Mouse (Mus musculus): ENCODE measurements at regions not wholly inside any gene's neighbourhood (a gene's known extent, or its start where the extent isn't known, plus 50 kb on each side); places are given as distances from the start of the nearest gene placed in this dataset.

- Histone ChIP-seq H3K4me1 (ENCODE audit: control insufficient read depth, insufficient read depth, low read length) (no peaks in the 10 kb centered on the region), H3K36me3 (ENCODE audit: control insufficient read depth, insufficient read depth, low read length) (no peaks in the 10 kb centered on the region), H3K27ac (no peak overlapping the region), H3K9ac (ENCODE audit: low read depth, low read length) (no peak overlapping the region), H3K27me3 (ENCODE audit: control insufficient read depth, insufficient read depth, low read length) (no peaks in the 10 kb centered on the region), H3K4me3 (no peak overlapping the region), H3K79me2 (replicated peaks; ENCODE audit: control insufficient read depth, insufficient read depth, low read length) (no peaks in the 10 kb centered on the region)
- WGBS, result 74% methylated on average over 11 of the region's 11 CpGs
- no peak for DNase-seq
- TF ChIP-seq EP300 (IDR thresholded peaks at IDR 0.05; ENCODE audit: insufficient read depth, low read depth, low read length) (no peak), CTCF (IDR thresholded peaks at IDR 0.05) (no peak), POLR2A (IDR thresholded peaks at IDR 0.05; ENCODE audit: insufficient read depth, low read depth, low read length) (no peak)
- intact Hi-C loops (cut with DNase I), result no loop called here
Measured at GRCm38 (mm10) chr5:73891606-73892005, 176.6 kb downstream of the Usp46 start.

GRCm38 (mm10) chr5:73892440-73893225 lies 175.6 kb downstream of the Usp46 start:
- Histone ChIP-seq H3K27me3 (ENCODE audit: control insufficient read depth, insufficient read depth, low read length) (no peaks in the 10 kb centered on the region), H3K9ac (ENCODE audit: low read depth, low read length) (no peak overlapping the region), H3K4me1 (ENCODE audit: control insufficient read depth, insufficient read depth, low read length) (no peaks in the 10 kb centered on the region), H3K27ac (no peak overlapping the region), H3K79me2 (replicated peaks; ENCODE audit: control insufficient read depth, insufficient read depth, low read length) (no peaks in the 10 kb centered on the region), H3K36me3 (ENCODE audit: control insufficient read depth, insufficient read depth, low read length) (no peaks in the 10 kb centered on the region), H3K4me3 (no peak overlapping the region)
- WGBS, result 54% methylated on average over 4 of the region's 4 CpGs
- no peak for DNase-seq
- intact Hi-C loops (cut with DNase I), result no loop called here
- no peak for TF ChIP-seq CTCF (IDR thresholded peaks at IDR 0.05)
- no peak for TF ChIP-seq EP300 (IDR thresholded peaks at IDR 0.05; ENCODE audit: insufficient read depth, low read depth, low read length)
- TF ChIP-seq POLR2A (IDR thresholded peaks at IDR 0.05; ENCODE audit: insufficient read depth, low read depth, low read length), result no peak

- Histone ChIP-seq H3K36me3 (ENCODE audit: control insufficient read depth, insufficient read depth, low read length) (no peaks in the 10 kb centered on the region), H3K79me2 (replicated peaks; ENCODE audit: control insufficient read depth, insufficient read depth, low read length) (no peaks in the 10 kb centered on the region), H3K9ac (ENCODE audit: low read depth, low read length) (no peak overlapping the region), H3K27me3 (ENCODE audit: control insufficient read depth, insufficient read depth, low read length) (no peaks in the 10 kb centered on the region), H3K4me3 (no peak overlapping the region), H3K27ac (no peak overlapping the region), H3K4me1 (ENCODE audit: control insufficient read depth, insufficient read depth, low read length) (no peaks in the 10 kb centered on the region)
- 82% methylated on average over 5 of the region's 5 CpGs for WGBS
- no peak for DNase-seq
- intact Hi-C loops (cut with DNase I), result no loop called here
- TF ChIP-seq EP300 (IDR thresholded peaks at IDR 0.05; ENCODE audit: insufficient read depth, low read depth, low read length) (no peak), POLR2A (IDR thresholded peaks at IDR 0.05; ENCODE audit: insufficient read depth, low read depth, low read length) (no peak), CTCF (IDR thresholded peaks at IDR 0.05) (no peak)
Measured at GRCm38 (mm10) chr5:73895186-73895585, 173.0 kb downstream of the Usp46 start.

GRCm38 (mm10) chr5:73896785-73897184 lies 171.4 kb downstream of the Usp46 start:
- Histone ChIP-seq H3K4me3 (no peak overlapping the region), H3K9ac (ENCODE audit: low read depth, low read length) (no peak overlapping the region), H3K4me1 (ENCODE audit: control insufficient read depth, insufficient read depth, low read length) (no peaks in the 10 kb centered on the region), H3K79me2 (replicated peaks; ENCODE audit: control insufficient read depth, insufficient read depth, low read length) (no peaks in the 10 kb centered on the region), H3K27ac (no peak overlapping the region), H3K27me3 (ENCODE audit: control insufficient read depth, insufficient read depth, low read length) (no peaks in the 10 kb centered on the region), H3K36me3 (ENCODE audit: control insufficient read depth, insufficient read depth, low read length) (no peaks in the 10 kb centered on the region)
- no peak for DNase-seq
- TF ChIP-seq EP300 (IDR thresholded peaks at IDR 0.05; ENCODE audit: insufficient read depth, low read depth, low read length) (no peak), CTCF (IDR thresholded peaks at IDR 0.05) (no peak), POLR2A (IDR thresholded peaks at IDR 0.05; ENCODE audit: insufficient read depth, low read depth, low read length) (no peak)
- intact Hi-C loops (cut with DNase I), result no loop called here
- WGBS, result 97% methylated on average over 1 of the region's 1 CpGs

DNA sequence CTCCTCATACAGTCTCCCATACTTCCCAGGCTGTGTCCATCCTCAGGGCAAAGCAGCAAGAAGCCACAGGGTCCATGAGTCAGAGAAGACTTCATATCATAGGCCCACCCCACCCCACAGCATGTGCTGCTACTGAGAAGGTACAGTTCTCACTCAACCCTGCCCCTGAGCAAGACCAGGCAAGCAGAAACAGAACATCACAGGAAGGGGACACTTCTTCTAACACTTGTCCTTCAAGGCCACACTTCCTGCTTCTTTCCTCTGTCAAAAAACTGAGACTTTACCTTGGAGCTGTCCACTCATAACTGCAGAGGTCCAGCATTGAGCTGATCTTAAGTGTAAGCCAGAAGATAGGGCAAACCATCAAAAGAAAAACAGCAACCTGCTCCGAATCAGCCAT lies 166.6 kb downstream of the Usp46 start:
- no peaks in the 10 kb centered on the region for H3K79me2 ChIP-seq (replicated peaks; ENCODE audit: control insufficient read depth, insufficient read depth, low read length)
- no peak for DNase-seq
- no peaks in the 10 kb centered on the region for H3K36me3 ChIP-seq (ENCODE audit: control insufficient read depth, insufficient read depth, low read length)
- H3K27ac ChIP-seq, result no peak overlapping the region
- intact Hi-C loops (cut with DNase I), result no loop called here
- H3K27me3 ChIP-seq (ENCODE audit: control insufficient read depth, insufficient read depth, low read length), result no peaks in the 10 kb centered on the region
- H3K4me3 ChIP-seq, result no peak overlapping the region
- no peak for TF ChIP-seq CTCF (IDR thresholded peaks at IDR 0.05)
- no peak for TF ChIP-seq EP300 (IDR thresholded peaks at IDR 0.05; ENCODE audit: insufficient read depth, low read depth, low read length)
- no peak for TF ChIP-seq POLR2A (IDR thresholded peaks at IDR 0.05; ENCODE audit: insufficient read depth, low read depth, low read length)
- WGBS, result 71% methylated on average over 1 of the region's 1 CpGs
- H3K9ac ChIP-seq (ENCODE audit: low read depth, low read length), result no peak overlapping the region
- H3K4me1 ChIP-seq (ENCODE audit: control insufficient read depth, insufficient read depth, low read length), result no peaks in the 10 kb centered on the region

DNA sequence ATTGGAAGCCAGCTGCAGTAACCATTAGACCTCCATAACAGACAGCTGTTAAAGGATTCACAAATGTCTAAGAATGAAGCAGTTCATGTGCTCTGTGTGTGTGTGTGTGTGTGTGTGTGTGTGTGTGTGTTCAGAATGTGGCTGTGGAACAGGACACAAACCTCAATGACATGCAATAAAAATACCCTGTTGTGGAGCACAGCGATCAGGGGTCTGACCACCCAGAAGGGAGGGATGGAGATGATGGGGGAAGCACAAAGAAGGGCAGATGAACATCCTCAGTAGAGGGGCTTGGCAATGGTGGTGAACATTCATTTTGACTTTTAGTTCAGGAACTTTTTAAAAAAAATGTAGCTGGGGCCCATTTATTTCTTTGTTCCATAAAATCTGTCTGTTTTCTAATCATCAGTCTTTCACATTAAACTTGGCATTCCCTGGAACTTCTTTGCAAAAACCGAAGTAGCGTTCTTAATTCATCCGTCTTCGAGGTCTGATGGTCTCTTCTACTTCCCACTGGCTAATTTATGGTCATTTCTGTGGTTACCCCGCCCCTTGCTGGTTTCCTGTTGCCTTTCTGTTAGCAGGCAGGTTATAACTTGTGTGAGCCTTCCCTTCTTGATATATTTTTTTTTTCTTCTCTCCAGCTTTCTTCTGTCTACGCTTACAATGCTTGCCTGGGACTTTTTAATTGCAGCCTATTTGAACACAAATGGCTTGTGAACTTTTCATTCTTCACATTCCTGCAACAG lies 165.6 kb downstream of the Usp46 start:
- no peaks in the 10 kb centered on the region for H3K36me3 ChIP-seq (ENCODE audit: control insufficient read depth, insufficient read depth, low read length)
- WGBS, result 68% methylated on average over 7 of the region's 7 CpGs
- H3K27me3 ChIP-seq (ENCODE audit: control insufficient read depth, insufficient read depth, low read length), result no peaks in the 10 kb centered on the region
- TF ChIP-seq CTCF (IDR thresholded peaks at IDR 0.05) (no peak), EP300 (IDR thresholded peaks at IDR 0.05; ENCODE audit: insufficient read depth, low read depth, low read length) (no peak), POLR2A (IDR thresholded peaks at IDR 0.05; ENCODE audit: insufficient read depth, low read depth, low read length) (no peak)
- intact Hi-C loops (cut with DNase I), result no loop called here
- H3K79me2 ChIP-seq (replicated peaks; ENCODE audit: control insufficient read depth, insufficient read depth, low read length), result no peaks in the 10 kb centered on the region
- no peaks in the 10 kb centered on the region for H3K4me1 ChIP-seq (ENCODE audit: control insufficient read depth, insufficient read depth, low read length)
- no peak overlapping the region for H3K4me3 ChIP-seq
- H3K9ac ChIP-seq (ENCODE audit: low read depth, low read length), result no peak overlapping the region
- DNase-seq, result no peak
- H3K27ac ChIP-seq, result no peak overlapping the region

Measured in heart, adult 2 months (tissue).